Mouse (Mus musculus): ENCODE results near the gene Tspyl2.

Gene Tspyl2

DNA sequence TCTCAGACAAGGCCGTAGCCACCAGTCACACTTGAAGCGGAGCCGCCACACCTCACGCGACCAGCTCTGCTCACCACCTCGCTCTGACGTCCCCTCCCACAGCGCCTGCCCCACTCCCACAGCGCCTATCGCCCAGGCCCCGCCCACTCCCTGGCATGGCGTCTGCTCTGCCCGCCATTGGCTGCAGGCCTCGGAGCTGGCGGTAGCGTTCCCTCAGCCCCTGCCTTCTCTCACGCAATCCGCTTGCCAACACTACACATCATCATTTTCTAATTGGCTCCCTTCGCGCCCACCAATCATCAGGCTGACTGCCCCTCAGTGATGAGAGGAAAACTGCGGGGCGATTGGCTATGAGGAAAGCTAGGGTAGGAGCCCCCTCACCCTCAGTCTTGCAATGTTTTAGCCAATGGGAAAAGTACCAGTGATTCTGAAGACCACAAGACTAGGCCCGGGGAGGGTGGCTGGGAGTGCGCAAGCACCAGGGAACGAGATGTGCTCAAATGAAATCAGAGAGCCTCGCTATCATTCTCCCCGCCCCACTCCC, at the start of gene Tspyl2:
Tspyl2 (minus strand) TSS at position 68 of the 544 bp plus-strand sequence.
- in situ Hi-C loops (cut with MboI; ENCODE audit: unreplicated experiment in 2 of 2), result loop anchor here in 1 of 2 experiments (10.0 to 25.0 kb wide), 2 partner anchors 98 to 170 kb away; no protein-coding TSS in a partner anchor

- in situ Hi-C loops (cut with MboI; ENCODE audit: unreplicated experiment in 2 of 2), result no loop called here
Observed at GRCm38 (mm10) chrX:152368397-152369273, 26.4 kb upstream of the Tspyl2 start, which contains the start of gene Gpr173. TSS of gene Gpr173 (minus strand) at chrX:152368704.

GRCm38 (mm10) chrX:152368054-152368396, 25.8 kb upstream of the Tspyl2 start:
- in situ Hi-C loops (cut with MboI; ENCODE audit: unreplicated experiment in 2 of 2), result no loop called here

GRCm38 (mm10) chrX:152366418-152366817, 24.2 kb upstream of the Tspyl2 start:
- in situ Hi-C loops (cut with MboI; ENCODE audit: unreplicated experiment in 2 of 2), result no loop called here

GRCm38 (mm10) chrX:152352553-152353153, 10.4 kb upstream of the Tspyl2 start:
- in situ Hi-C loops (cut with MboI; ENCODE audit: unreplicated experiment in 2 of 2), result no loop called here

DNA sequence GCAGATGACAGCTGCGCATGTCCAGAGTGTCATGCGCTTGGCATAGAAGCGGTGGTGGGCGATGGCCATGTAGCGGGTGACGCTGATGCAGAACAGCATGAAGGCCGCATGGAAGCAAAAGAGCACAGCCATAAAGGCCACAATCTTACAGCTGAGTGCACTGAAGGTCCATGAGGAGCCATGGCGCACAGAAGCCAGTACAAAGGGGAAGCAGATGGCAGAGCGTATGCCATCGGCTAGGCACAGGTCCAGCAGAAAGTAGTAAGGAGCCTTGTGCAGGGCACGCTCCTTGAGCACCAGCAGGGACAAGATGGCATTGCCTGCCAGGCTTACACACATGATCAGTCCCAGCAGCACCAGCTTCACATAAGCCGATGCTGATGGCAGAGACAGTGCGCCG, 4.8 kb upstream of the Tspyl2 start:
- in situ Hi-C loops (cut with MboI; ENCODE audit: unreplicated experiment in 2 of 2), result loop anchor here in 1 of 2 experiments (10.0 to 25.0 kb wide), 2 partner anchors 102 to 165 kb away; no protein-coding TSS in a partner anchor

- in situ Hi-C loops (cut with MboI; ENCODE audit: unreplicated experiment in 2 of 2), result loop anchor here in 1 of 2 experiments (10.0 to 25.0 kb wide), 2 partner anchors 102 to 166 kb away; no protein-coding TSS in a partner anchor
Observed at GRCm38 (mm10) chrX:152346587-152346986, 4.4 kb upstream of the Tspyl2 start.

GRCm38 (mm10) chrX:152342903-152343302, 678 bp upstream of the Tspyl2 start:
- in situ Hi-C loops (cut with MboI; ENCODE audit: unreplicated experiment in 2 of 2), result loop anchor here in 1 of 2 experiments (10.0 to 25.0 kb wide), 2 partner anchors 98 to 169 kb away; no protein-coding TSS in a partner anchor

- in situ Hi-C loops (cut with MboI; ENCODE audit: unreplicated experiment in 2 of 2), result loop anchor here in 1 of 2 experiments (10.0 to 25.0 kb wide), 2 partner anchors 97 to 171 kb away; no protein-coding TSS in a partner anchor
Observed at GRCm38 (mm10) chrX:152341496-152341895, 729 bp downstream of the Tspyl2 start.

DNA sequence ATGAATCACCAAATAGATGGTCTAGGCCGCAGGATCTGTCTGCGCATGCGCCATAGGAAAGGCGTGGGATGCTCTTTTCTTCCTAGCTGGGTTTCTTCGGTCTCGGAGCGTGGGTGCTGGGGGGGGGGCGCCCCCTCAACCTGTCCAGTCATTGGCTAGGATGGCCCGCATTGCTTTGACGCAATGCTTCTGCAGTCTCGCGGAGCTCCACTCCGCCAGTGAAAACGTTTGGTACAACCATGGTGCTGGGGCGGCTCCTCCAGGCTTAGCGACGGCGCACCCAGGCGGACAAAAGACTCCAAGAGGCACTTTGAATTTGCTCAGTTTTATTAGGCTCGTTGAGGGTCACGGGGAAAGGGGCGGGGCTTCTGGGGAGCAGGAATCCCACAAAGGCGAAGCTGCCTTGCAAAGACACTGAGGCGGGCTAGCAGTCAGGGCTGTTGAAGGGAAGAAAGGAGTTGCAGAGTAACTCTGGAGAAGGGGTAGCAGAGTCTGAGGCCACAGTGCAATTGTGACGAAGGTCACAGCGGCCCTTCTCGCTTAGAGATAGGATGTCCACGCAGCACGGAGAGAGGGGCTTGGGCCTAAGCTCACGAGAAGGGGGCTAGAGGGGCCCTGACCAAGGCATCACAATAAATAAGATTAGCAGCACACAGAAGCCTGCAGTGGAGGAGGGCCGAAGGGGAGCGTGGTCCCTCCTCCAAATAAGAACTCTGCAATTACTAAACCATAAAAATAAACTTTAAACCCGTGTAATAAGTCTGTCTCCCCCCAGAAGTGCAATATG, 5.5 kb downstream of the Tspyl2 start:
- in situ Hi-C loops (cut with MboI; ENCODE audit: unreplicated experiment in 2 of 2), result loop anchor here in 1 of 2 experiments (25.0 kb wide), 1 partner anchor 176 kb away; no protein-coding TSS in a partner anchor

- in situ Hi-C loops (cut with MboI; ENCODE audit: unreplicated experiment in 2 of 2), result loop anchor here in 1 of 2 experiments (25.0 kb wide), 1 partner anchor 176 kb away; no protein-coding TSS in a partner anchor
Observed at GRCm38 (mm10) chrX:152336123-152336522, 6.1 kb downstream of the Tspyl2 start.

DNA sequence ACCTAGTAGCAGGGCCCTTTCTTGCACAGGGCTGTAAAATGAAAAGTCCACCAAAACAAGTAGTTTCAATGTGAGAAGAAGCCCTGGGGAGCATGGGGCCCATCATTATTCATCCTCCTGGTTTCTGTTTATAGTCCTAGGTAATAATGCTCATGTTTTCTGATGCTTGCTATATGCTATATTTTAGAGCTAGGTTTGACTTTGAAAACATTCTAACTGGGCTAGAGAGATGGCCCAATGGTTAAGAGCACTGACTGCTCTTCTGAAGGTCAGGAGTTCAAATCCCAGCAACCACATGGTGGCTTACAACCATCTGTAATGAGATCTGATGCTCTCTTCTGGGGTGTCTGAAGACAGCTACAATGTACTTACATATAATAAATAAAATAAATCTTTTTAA, 12.8 kb downstream of the Tspyl2 start:
- in situ Hi-C loops (cut with MboI; ENCODE audit: unreplicated experiment in 2 of 2), result loop anchor here in 1 of 2 experiments (25.0 kb wide), 1 partner anchor 183 kb away; no protein-coding TSS in a partner anchor

GRCm38 (mm10) chrX:152327689-152328052, 14.6 kb downstream of the Tspyl2 start:
- in situ Hi-C loops (cut with MboI; ENCODE audit: unreplicated experiment in 2 of 2), result loop anchor here in 1 of 2 experiments (25.0 kb wide), 1 partner anchor 185 kb away; no protein-coding TSS in a partner anchor

DNA sequence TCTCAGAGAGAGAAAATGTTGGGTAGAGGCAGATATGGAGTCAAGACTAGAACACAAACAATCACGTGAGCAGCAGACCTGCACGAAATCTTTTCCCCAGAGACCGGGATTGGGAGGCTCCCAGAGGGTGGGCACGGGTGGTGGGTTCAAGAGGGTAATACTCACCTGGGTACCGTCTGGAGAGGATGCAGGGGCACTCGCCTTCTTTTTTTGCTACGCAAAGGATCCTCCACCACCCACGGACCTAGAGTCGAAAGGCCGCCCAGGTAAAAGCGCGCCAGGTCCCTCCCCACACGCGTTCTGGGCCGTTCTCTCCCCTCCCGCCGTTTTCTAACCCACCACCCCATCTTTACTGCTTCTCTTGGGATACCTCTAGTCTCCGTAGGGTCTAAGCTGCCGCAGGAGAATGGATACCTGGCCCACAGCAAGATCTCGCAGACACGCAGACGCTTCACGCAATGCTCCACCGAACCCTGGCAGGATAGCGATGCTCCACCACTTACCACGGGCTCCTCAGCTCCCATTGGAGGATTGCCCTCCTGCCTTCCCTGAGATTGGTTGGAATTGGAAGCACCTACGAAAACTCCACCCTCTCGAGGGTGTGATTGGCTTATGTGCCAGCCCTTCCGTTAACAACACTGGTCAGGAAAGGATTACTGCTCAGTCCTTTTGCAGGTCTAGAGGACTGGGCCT, 15.1 kb downstream of the Tspyl2 start, which contains the start of gene Kantr:
Kantr (minus strand) TSS at position 500 of the 693 bp plus-strand sequence.
- in situ Hi-C loops (cut with MboI; ENCODE audit: unreplicated experiment in 2 of 2), result loop anchor here in 1 of 2 experiments (25.0 kb wide), 1 partner anchor 185 kb away; no protein-coding TSS in a partner anchor

GRCm38 (mm10) chrX:152323584-152323983, 18.6 kb downstream of the Tspyl2 start:
- in situ Hi-C loops (cut with MboI; ENCODE audit: unreplicated experiment in 2 of 2), result no loop called here

DNA sequence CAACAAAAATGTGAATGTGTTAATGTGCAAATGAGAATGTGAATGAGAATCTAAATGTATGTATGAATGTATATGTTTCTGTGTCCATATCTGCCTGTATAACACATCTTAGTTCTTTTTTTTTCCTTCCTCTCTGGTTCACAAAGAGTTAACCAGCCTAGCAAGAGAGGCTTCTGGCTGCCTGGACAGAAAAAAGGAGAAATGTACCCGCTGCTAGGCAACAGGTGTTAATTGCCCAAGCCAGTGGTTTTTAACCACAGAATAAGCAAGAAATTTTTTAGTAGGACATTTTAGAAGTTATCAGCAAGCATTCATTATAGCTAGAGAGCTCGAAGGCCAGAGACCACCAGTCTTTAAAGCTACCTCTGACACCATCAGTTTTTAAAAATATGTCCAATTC, 19.4 kb downstream of the Tspyl2 start:
- in situ Hi-C loops (cut with MboI; ENCODE audit: unreplicated experiment in 2 of 2), result no loop called here

DNA sequence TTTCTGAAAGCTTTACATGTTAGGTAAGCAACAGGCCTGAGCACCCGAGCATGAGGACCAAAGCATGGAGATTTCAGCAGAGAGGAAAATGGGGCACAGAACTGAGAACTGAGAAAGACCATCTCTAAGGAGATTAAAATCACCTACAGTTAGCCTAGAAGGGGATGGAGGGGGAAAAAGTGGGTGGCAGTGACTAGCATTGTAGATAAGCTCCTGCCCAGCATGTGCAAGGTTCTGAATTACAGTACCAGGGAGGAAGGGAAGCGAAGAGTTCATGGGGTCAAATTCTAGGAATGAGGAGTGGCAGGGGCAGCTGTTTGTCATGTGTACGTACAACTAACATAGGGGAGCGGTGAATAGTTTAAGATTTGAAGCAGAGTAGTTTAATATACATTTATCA, 21.7 kb downstream of the Tspyl2 start:
- in situ Hi-C loops (cut with MboI; ENCODE audit: unreplicated experiment in 2 of 2), result no loop called here

GRCm38 (mm10) chrX:152307942-152308341, 34.3 kb downstream of the Tspyl2 start:
- in situ Hi-C loops (cut with MboI; ENCODE audit: unreplicated experiment in 2 of 2), result no loop called here

- in situ Hi-C loops (cut with MboI; ENCODE audit: unreplicated experiment in 2 of 2), result no loop called here
Observed at GRCm38 (mm10) chrX:152307371-152307770, 34.9 kb downstream of the Tspyl2 start.
